Mouse (Mus musculus): ENCODE measurements at regions not wholly inside any gene's neighbourhood (a gene's known extent, or its start where the extent isn't known, plus 50 kb on each side); places are given as distances from the start of the nearest gene placed in this dataset.

DNA sequence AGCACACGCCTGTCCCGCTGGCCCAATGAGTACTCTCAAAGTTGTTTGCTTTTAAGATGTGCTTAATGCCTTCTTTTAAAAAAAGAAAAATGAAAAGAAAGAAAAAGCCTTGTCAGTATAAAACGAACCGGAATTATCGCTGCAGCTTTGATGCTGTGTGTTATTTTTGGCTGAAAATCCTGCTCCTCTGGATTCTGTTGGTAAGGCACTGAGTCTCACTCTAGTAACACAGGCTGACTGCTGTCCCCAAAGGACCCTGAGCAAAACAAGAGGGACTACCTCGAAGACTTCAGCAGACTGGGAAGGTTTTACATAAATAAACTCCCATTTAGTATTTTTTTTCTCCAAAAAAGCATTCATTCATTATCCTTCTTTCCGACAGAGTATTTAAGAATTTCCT lies 196.1 kb upstream of the Ppargc1a start:
- no peak for DNase-seq (ENCODE audit: low spot score in 2 of 2)

DNA sequence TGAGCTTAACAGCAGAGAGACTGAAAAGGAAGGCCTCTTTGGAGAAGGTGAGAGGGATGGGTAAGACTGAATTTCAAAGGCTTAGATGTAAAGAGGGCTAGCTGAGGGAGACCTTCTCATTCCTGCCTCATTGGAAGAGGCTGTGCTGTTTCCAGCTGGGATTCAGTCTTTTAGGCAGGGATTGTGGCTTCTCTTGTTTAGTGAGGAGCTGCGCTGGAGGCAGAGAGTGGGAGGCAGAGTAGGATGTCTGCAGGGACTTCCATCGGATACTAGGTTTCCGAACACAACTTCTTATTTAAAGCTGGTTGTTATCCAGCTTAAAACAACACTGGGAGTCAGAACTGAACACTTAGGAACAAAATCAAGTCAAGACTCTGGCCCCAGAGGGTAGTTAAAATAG lies 194.8 kb upstream of the Ppargc1a start:
- DNase-seq (ENCODE audit: low spot score in 2 of 2), result no peak

- no peak for DNase-seq (ENCODE audit: low spot score in 2 of 2)
Measured at GRCm38 (mm10) chr5:51758289-51758688, 190.8 kb upstream of the Ppargc1a start.

DNA sequence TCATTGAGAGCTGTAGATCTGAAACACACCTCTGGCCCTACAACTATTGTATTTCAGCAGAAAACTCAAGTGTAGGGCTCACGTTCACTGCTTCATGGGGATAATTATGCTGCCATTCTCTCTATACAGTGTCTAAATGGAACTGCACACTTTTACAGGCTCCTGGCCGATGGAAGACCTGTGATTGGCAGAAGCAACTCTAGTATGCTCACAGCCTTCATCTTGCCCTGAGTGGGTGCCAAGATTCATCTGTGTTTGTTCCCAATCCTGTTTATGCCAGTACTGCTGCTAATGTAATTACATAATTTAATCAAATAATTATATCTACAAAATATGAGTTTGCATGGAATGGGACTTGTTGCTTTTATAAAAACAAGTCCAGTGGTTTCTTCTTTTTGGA lies 190.3 kb upstream of the Ppargc1a start:
- no peak for DNase-seq (ENCODE audit: low spot score in 2 of 2)

DNA sequence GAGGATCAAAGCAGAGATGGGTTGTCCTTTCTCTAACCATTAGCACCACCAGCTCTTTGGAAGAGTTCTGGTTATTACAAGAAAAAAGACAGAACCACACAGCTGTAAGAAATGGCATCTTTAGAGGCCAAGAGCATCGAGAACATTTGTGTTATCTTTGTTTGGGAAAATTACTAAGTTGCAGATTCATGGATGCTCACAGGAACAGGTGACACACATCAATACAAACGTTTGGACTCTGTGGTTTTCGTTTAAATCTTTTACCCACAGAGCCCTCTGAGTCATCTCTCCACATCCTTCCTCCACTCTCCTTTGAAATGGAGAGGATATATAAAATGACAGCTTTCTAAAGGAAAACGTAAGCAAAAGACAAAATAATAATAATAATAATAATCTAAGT lies 184.5 kb upstream of the Ppargc1a start:
- DNase-seq (ENCODE audit: low spot score in 2 of 2), result no peak

DNA sequence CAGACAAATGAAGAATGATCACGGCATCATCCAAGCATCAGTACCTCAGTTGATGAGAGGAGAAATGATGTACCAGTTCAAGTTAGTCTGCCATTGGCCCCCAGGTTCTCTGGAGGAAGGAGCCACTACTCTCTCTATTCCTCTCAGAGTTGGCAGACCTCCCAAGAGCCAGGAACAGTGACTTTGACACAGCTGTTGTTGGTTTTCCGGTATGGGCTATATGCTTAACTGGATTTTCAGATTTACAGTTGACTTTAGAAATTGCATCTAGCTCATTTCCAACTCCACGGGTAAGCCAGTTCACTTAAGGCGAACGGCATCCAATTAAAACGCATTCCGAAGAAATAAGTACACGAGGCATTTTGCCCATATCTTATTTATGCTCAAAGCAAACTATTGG lies 182.9 kb upstream of the Ppargc1a start:
- DNase-seq (ENCODE audit: low spot score in 2 of 2), result no peak

DNA sequence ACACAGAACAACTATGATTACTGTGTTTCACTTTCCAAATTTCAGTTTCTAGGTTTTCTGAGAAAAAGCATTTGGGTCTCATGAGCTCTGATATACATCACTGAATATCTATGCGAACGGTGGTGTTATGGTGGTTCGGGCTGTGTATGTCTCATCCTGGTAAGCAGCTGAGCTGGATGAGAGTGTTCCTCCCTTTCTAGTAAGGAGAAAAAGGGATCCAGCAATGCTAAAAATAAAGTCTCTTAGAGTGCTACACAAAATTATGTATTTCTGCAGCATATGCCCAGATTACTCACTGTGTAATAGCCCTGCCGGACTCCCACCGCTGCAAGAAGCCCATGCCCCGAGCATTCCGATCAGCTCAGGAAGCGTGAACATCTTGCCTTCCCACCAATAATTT lies 173.4 kb upstream of the Ppargc1a start:
- DNase-seq (ENCODE audit: low spot score in 2 of 2), result peak in 1 of 2 experiments; percentile 35

DNA sequence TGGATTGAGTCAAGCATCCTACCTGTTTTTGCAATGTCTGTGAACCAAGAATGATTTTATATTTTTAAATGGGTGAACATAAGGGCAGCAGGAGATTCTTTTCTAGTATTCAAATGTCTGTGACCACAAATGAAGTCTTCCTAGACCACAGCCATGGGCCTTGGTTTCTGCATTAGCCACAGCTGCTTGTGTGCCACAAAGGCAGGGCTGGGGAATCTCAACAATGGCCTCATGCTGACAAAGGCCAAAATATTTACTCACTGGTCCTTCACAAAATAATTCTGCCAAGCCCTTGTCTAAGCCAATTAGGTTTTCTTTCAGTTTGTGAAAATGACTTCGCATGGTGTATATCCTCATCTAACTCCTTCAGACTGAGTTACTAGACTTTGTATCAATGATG lies 162.7 kb upstream of the Ppargc1a start:
- DNase-seq (ENCODE audit: low spot score in 2 of 2), result no peak

DNA sequence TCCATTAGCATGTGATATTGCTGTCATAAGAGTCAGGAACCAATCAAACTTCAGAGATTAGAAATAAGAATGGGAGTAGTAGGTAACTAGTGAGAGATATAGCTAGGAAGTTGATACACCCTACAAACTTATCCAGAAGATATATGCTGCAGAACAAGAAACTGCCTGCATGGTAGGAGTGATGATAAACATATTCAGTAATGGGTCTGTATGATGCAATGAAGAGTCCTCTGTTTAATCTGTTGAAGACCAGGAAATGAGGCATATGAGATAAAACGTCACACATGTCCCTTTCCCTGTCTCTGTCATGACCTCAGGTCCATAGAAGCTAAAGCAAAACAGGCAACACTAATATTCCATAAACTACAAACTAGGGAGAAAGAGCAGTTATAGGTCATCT lies 162.2 kb upstream of the Ppargc1a start:
- DNase-seq (ENCODE audit: low spot score in 2 of 2), result no peak

GRCm38 (mm10) chr5:51726762-51727161 lies 159.2 kb upstream of the Ppargc1a start:
- DNase-seq (ENCODE audit: low spot score in 2 of 2), result no peak

DNA sequence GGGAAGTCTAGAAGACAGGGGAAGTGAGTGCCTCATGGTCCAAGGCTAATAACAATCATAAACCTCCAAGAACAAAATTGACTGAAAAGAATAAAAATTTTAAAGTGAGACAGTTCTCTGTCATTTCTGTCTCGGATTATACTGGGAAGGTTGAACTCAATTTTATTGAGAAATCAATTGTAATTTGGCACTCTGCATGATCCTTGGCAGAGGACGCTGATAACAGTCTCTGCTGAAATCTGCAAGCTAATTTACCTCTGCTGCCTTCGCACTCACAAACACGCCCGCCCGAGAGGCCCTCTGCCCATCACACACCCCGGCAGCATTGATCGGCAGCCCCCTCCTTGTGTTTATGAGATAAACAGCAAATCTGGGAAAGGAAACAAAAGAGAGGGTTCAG lies 151.4 kb upstream of the Ppargc1a start:
- DNase-seq (ENCODE audit: low spot score in 2 of 2), result no peak

GRCm38 (mm10) chr5:51718451-51718850 lies 150.9 kb upstream of the Ppargc1a start:
- no peak for DNase-seq (ENCODE audit: low spot score in 2 of 2)

GRCm38 (mm10) chr5:51711860-51712560 lies 144.5 kb upstream of the Ppargc1a start:
- no peak for DNase-seq (ENCODE audit: low spot score in 2 of 2)

GRCm38 (mm10) chr5:51710664-51711063 lies 143.1 kb upstream of the Ppargc1a start:
- DNase-seq (ENCODE audit: low spot score in 2 of 2), result no peak

DNA sequence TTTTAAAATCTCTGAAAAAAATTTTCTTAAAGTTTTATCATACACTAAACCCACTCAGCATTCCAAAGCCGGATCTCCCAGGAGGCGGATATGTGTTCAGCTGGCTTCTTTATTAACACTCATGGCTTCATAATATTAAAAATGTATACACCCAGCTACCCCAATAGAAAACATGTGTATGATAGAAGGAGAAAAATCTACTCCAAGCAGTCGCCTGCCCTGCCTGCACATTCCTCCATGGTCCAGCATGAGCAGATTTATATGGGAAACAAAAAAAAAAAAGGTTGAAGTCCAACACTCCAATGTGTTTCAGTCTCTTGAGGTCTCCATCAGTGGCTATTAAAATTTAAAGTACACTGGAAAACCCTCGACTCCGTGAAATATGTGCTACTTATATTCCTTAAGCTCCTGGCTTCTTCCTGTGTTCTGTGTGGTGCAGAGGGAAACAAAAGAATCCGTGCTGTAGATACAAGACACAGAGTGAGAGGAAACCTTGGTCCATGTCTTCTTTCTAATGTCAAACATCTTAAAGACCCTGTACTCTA lies 142.0 kb upstream of the Ppargc1a start:
- DNase-seq (ENCODE audit: low spot score in 2 of 2), result no peak

- no peak for DNase-seq (ENCODE audit: low spot score in 2 of 2)
Measured at GRCm38 (mm10) chr5:51679884-51680283, 112.4 kb upstream of the Ppargc1a start.

- DNase-seq (ENCODE audit: low spot score in 2 of 2), result no peak
Measured at GRCm38 (mm10) chr5:51671190-51671589, 103.7 kb upstream of the Ppargc1a start.

DNA sequence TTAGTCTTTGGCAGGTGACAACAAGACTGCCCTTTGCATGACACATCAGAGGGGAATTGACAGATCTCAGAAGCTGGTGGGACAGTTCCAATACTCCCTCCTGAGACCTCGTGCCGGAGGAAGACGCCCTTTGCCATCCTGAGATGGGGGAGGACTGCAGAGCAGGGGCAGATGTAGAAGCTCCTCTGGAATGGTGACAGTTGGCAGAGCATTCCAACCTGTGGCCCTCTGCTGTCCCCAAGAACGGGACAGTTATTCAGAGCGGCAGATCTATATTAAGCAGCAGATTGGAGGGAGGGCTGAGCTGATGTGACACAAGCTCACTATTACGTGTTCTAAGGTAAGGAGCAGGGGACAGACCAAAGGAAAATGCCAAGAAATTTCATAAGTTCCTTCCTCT lies 97.7 kb upstream of the Ppargc1a start:
- DNase-seq (ENCODE audit: low spot score in 2 of 2), result no peak

GRCm38 (mm10) chr5:51658232-51658896 lies 90.8 kb upstream of the Ppargc1a start:
- no peak for DNase-seq (ENCODE audit: low spot score in 2 of 2)

DNA sequence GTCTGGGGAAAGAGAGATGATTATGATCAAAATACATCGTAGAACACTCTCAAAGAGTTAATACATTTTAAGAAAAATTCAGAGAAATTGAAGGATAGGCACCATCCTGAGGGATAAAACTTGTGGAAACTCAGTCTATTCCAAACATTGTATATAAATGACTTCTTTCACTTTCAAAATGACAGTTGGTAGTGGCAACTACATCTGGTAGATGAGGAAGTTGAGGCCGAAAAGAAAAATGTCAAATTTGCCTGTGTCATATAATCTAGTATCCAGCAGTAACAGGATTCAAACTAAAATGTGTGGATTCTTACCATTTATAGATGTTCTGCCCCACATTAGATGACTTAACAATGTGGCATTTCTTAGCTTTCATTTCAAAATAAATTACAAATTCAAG lies 86.0 kb upstream of the Ppargc1a start:
- DNase-seq (ENCODE audit: low spot score in 2 of 2), result no peak

- DNase-seq (ENCODE audit: low spot score in 2 of 2), result no peak
Measured at GRCm38 (mm10) chr5:51624400-51624799, 56.9 kb upstream of the Ppargc1a start.

Measured in right cerebral cortex, adult 2 months (tissue).